22 mouse cellular contexts compared by ENCODE assay signal in the genomic region with DNA sequence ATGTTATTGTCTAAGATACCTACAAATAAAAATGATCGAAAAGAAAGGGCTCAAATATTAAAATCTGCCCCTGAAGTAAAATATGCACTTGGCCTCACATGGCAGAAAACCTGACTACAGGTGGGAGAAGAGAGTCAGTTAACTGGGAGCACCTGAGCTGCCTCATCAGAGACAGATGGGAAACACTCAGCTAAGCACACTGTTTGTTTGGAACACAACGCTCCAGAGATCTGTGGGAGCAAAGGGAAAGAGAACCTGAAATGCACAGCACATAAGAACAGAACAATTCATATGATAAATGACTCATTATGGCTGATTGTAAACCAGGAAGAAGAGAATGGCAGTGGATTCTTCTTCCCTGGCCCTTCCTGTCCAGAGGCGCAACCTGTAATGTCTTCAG.
DNase-seq lines count a peak whose midpoint lies in the region; ATAC-seq and TF ChIP-seq lines count a peak whose summit lies in the region.
"Had no signal": no experiment of that assay in that cellular context is flagged by ENCODE, and none has a peak within 500 bp of the region (broad histone marks: within the 10 kb centered on the region; RNA-seq: fewer than 3 reads in every experiment).

No protein-coding gene starts in this region.

- no peak for TF ChIP-seq CTCF in heart, postnatal 0 days (IDR thresholded peaks at IDR 0.05; ENCODE audit: low read depth)
- no peak for TF ChIP-seq CTCF in spleen, adult 2 months (IDR thresholded peaks at IDR 0.05; ENCODE audit: extremely low read depth, insufficient read depth, insufficient read length, insufficient replicate concordance)
- TF ChIP-seq CTCF in bone marrow macrophage, adult 2 months (IDR thresholded peaks at IDR 0.05; ENCODE audit: low read depth, low read length) = no peak

- WGBS in heart, postnatal 0 days = 77% methylated on average over 3 of the region's 3 CpGs
- WGBS in spleen, adult 2 months = 89% methylated on average over 3 of the region's 3 CpGs
- WGBS in embryonic facial prominence, embryonic 10.5 days = 90% methylated on average over 3 of the region's 3 CpGs

- no peaks in the 10 kb centered on the region for H3K9me3 ChIP-seq in heart, postnatal 0 days (replicated peaks; ENCODE audit: control insufficient read depth, low read length)
- H3K9me3 ChIP-seq in embryonic facial prominence, embryonic 10.5 days = no peaks in the 10 kb centered on the region
- H3K9me3 ChIP-seq: embryonic facial prominence, embryonic 12.5 days; hindbrain, embryonic 12.5 days; intestine, embryonic 15.5 days; limb, embryonic 13.5 days; liver, embryonic 15.5 days; midbrain, embryonic 10.5 days; neural tube, embryonic 13.5 days; stomach, embryonic 15.5 days had no signal

- 0 out of 2 replicates have a peak overlapping the region, but pooled peaks have one; percentile 10 for H3K4me2 ChIP-seq in heart, postnatal 0 days (ENCODE audit: low read depth, low read length)
- H3K4me2 ChIP-seq: embryonic facial prominence, embryonic 12.5 days; hindbrain, embryonic 12.5 days; intestine, embryonic 15.5 days; limb, embryonic 13.5 days; stomach, embryonic 15.5 days had no signal

- no peak overlapping the region for H3K9ac ChIP-seq in heart, postnatal 0 days (replicated peaks; ENCODE audit: low read depth, low read length)
- H3K9ac ChIP-seq: embryonic facial prominence, embryonic 12.5 days; hindbrain, embryonic 12.5 days; intestine, embryonic 15.5 days; limb, embryonic 13.5 days; liver, embryonic 15.5 days; neural tube, embryonic 13.5 days; stomach, embryonic 15.5 days had no signal

- no peak for TF ChIP-seq POLR2A in spleen, adult 2 months (IDR thresholded peaks at IDR 0.05; ENCODE audit: low read depth, low read length)
- no peak for TF ChIP-seq POLR2A in bone marrow macrophage, adult 2 months (IDR thresholded peaks at IDR 0.05; ENCODE audit: borderline replicate concordance, low read depth, low read length)

- no peak overlapping the region; the same call in 1 of the 2 replicates for H3K4me3 ChIP-seq in heart, postnatal 0 days (ENCODE audit: low read depth, low read length)
- H3K4me3 ChIP-seq in spleen, adult 2 months (ENCODE audit: extremely low read depth, insufficient read depth, insufficient read length) = 0 out of 2 replicates have a peak overlapping the region, but pooled peaks have one; percentile 11
- H3K4me3 ChIP-seq in bone marrow macrophage, adult 2 months (ENCODE audit: insufficient read depth, low read length) = peak overlapping the region; percentile 62
- H3K4me3 ChIP-seq in embryonic facial prominence, embryonic 10.5 days = no peak overlapping the region
- H3K4me3 ChIP-seq: embryonic facial prominence, embryonic 12.5 days; hindbrain, embryonic 12.5 days; intestine, embryonic 15.5 days; limb, embryonic 13.5 days; liver, embryonic 15.5 days; midbrain, embryonic 10.5 days; neural tube, embryonic 13.5 days; stomach, embryonic 15.5 days had no signal

- no peaks in the 10 kb centered on the region for H3K36me3 ChIP-seq in heart, postnatal 0 days (replicated peaks; ENCODE audit: control insufficient read depth, insufficient read depth, low read length)
- no peaks in the 10 kb centered on the region for H3K36me3 ChIP-seq in spleen, adult 2 months (ENCODE audit: control insufficient read depth, insufficient read depth, low read length)
- H3K36me3 ChIP-seq in embryonic facial prominence, embryonic 10.5 days (replicated peaks) = no peaks in the 10 kb centered on the region
- H3K36me3 ChIP-seq: embryonic facial prominence, embryonic 12.5 days; hindbrain, embryonic 12.5 days; intestine, embryonic 15.5 days; limb, embryonic 13.5 days; liver, embryonic 15.5 days; midbrain, embryonic 10.5 days; neural tube, embryonic 13.5 days; stomach, embryonic 15.5 days had no signal

- peaks cover 23% of the 10 kb centered on the region for H3K4me1 ChIP-seq in heart, postnatal 0 days (ENCODE audit: control insufficient read depth, insufficient read depth)
- peaks cover 12% of the 10 kb centered on the region; the same call in 1 of the 2 replicates for H3K4me1 ChIP-seq in spleen, adult 2 months (ENCODE audit: control insufficient read depth, insufficient read depth, insufficient read length)
- peaks cover 68% of the 10 kb centered on the region for H3K4me1 ChIP-seq in bone marrow macrophage, adult 2 months (ENCODE audit: control insufficient read depth, insufficient read depth, low read length)
- H3K4me1 ChIP-seq in embryonic facial prominence, embryonic 10.5 days = peaks cover 43% of the 10 kb centered on the region

- ATAC-seq in heart, postnatal 0 days (ENCODE audit: insufficient read depth, low read depth) = no peak
- ATAC-seq: intestine, embryonic 15.5 days had no signal

- no peak overlapping the region for H3K27ac ChIP-seq in heart, postnatal 0 days (ENCODE audit: low read depth)
- no peak overlapping the region for H3K27ac ChIP-seq in spleen, adult 2 months (ENCODE audit: insufficient read depth, low read length)
- H3K27ac ChIP-seq in bone marrow macrophage, adult 2 months (ENCODE audit: insufficient read depth, low read depth, low read length) = peak overlapping the region; percentile 67
- no peak overlapping the region for H3K27ac ChIP-seq in embryonic facial prominence, embryonic 10.5 days (replicated peaks)
- H3K27ac ChIP-seq: embryonic facial prominence, embryonic 12.5 days; hindbrain, embryonic 12.5 days; intestine, embryonic 15.5 days; limb, embryonic 13.5 days; liver, embryonic 15.5 days; midbrain, embryonic 10.5 days; neural tube, embryonic 13.5 days; stomach, embryonic 15.5 days had no signal

- no peaks in the 10 kb centered on the region for H3K27me3 ChIP-seq in heart, postnatal 0 days (ENCODE audit: control insufficient read depth, insufficient read depth, low read length)
- no peaks in the 10 kb centered on the region for H3K27me3 ChIP-seq in spleen, adult 2 months (ENCODE audit: control insufficient read depth, insufficient read depth, low read length)
- H3K27me3 ChIP-seq in embryonic facial prominence, embryonic 10.5 days (replicated peaks; ENCODE audit: low read depth, poor library complexity, severe bottlenecking) = no peaks in the 10 kb centered on the region
- H3K27me3 ChIP-seq: embryonic facial prominence, embryonic 12.5 days; hindbrain, embryonic 12.5 days; intestine, embryonic 15.5 days; limb, embryonic 13.5 days; liver, embryonic 15.5 days; neural tube, embryonic 13.5 days; stomach, embryonic 15.5 days had no signal

- no peak for TF ChIP-seq EP300 in heart, postnatal 0 days (IDR thresholded peaks at IDR 0.05; ENCODE audit: low read depth)

- no peak for DNase-seq in heart, postnatal 0 days (ENCODE audit: low spot score)
- no peak for DNase-seq in heart, adult 18-20 months
- DNase-seq in spleen, adult 2 months (ENCODE audit: low read depth in 1 of 2, low spot score in 2 of 2) = no peak
- no peak for DNase-seq in spleen, postnatal 4 days (ENCODE audit: low spot score in 2 of 2)
- DNase-seq in embryo, embryonic 10.5 days (ENCODE audit: low spot score) = no peak
- no peak for DNase-seq in embryonic facial prominence, embryonic 10.5 days (ENCODE audit: low spot score)
- DNase-seq: adrenal gland, adult 8-10 months; cerebellum, adult 11-12 months; cerebellum, postnatal 36 days; heart, postnatal 10 days; kidney, postnatal 10 days; lung, postnatal 14 days; thymus, postnatal 14 days had no signal

Comparison
In these comparisons a context has a peak if more than half of its experiments do, and no peak if none do; other contexts are left out.
1. H3K4me3 ChIP-seq: peak in spleen, adult 2 months (single experiment) and bone marrow macrophage, adult 2 months (single experiment); none in heart, postnatal 0 days (single experiment) and embryonic facial prominence, embryonic 10.5 days (single experiment).